Mouse (Mus musculus) stomach, embryonic 14.5 days (tissue): ENCODE measurements around the gene Ccdc170. TPM values are rescaled to one million over a fixed set of nuclear protein-coding genes. Genes with fewer than 3 reads are reported as not detected.

Source experiments
- ATAC-seq: fragments of 200-750 bp; cut with Nextera tagmentation; 2 replicates; pipeline ENCODE4 v1.8.0; 2017; ENCODE audit warnings: low read depth, moderate TSS enrichment; ENCODE audit not compliant: insufficient number of reproducible peaks, insufficient read depth, low FRiP score
- H3K27ac ChIP-seq: fragments of 300-500 bp; sonication (generic); 2 replicates; pipeline ENCODE4 v1.5.1; 2014; ENCODE audit warnings: mild to moderate bottlenecking, low read length, moderate library complexity, mixed read lengths
- H3K27me3 ChIP-seq: fragments of 300-500 bp; sonication (generic); 2 replicates; pipeline ENCODE4 v1.6.1; 2014; ENCODE audit warnings: low read length, control low read depth, mixed read lengths; ENCODE audit not compliant: control insufficient read depth, insufficient read depth
- H3K36me3 ChIP-seq: fragments of 300-500 bp; sonication (generic); 2 replicates; pipeline ENCODE4 v1.6.1; 2014; ENCODE audit warnings: mild to moderate bottlenecking, control low read depth, low read length, moderate library complexity, mixed read lengths; ENCODE audit not compliant: control insufficient read depth, insufficient read depth
- H3K4me1 ChIP-seq: fragments of 300-500 bp; sonication (generic); 2 replicates; pipeline ENCODE4 v1.6.1; 2014; ENCODE audit warnings: low read length, control low read depth, mixed read lengths; ENCODE audit not compliant: control insufficient read depth, insufficient read depth
- H3K4me2 ChIP-seq: fragments of 300-500 bp; sonication (generic); replicated peaks from 2 replicates; pipeline ENCODE4 v1.6.1; 2014; ENCODE audit warnings: low read depth, low read length, control low read depth
- H3K4me3 ChIP-seq: fragments of 300-500 bp; sonication (generic); 2 replicates; pipeline ENCODE4 v1.5.1; 2014; ENCODE audit warnings: low read depth, low read length, control low read depth
- H3K9ac ChIP-seq: fragments of 300-500 bp; sonication (generic); replicated peaks from 2 replicates; pipeline ENCODE4 v1.6.1; 2014; ENCODE audit warnings: low read depth, mild to moderate bottlenecking, control low read depth, low read length, moderate library complexity, mixed read lengths
- H3K9me3 ChIP-seq: fragments of 300-500 bp; sonication (generic); 2 replicates; pipeline ENCODE4 v1.6.1; 2016; ENCODE audit warnings: low read depth, low read length, control low read depth; ENCODE audit not compliant: control insufficient read depth
- WGBS: fragments of 180-500 bp; shearing (Covaris S2); extraction: QIAGEN DNeasy Blood & Tissue Kit; methylation state at CpG from one replicate; pipeline ENCODE4 v1.1.7; 2014; 5-methylcytosine and 5-hydroxymethylcytosine counted together
- polyA plus RNA-seq: library from polyadenylated mRNA; unstranded; fragments of >200 nt; fragmentation: Nextera tagmentation; extraction: Ambion mirVana; gene quantifications from 2 replicates; pipeline ENCODE4 v1.2.1, GENCODE M21; 2014

Ccdc170 gene
- polyA plus RNA-seq, 1 experiment from 2014 or later, result not detected

DNA sequence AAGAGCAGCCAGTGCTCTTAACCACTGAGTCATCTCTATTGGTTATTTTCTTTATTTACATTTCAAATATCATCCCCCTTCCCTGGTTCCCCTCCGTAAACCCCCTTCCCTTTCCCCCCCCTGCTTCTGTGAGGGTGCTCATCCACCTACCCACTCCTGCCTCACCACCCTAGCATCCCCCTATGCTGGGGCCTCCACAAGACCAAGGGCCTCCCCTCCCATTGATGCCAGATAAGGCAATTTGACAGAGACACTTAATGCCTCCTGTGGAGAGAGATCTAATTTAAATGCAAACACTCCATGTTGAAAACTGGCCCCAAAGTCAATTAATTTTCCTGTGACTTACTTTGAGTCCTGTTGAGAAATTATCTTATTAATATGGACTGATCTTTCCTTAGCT is 9.7 kb downstream of the Ccdc170 start:
- H3K4me2 ChIP-seq, result no peak overlapping the region
- 52% methylated on average over 1 of the region's 1 CpGs for WGBS
- ATAC-seq, result no peak

DNA sequence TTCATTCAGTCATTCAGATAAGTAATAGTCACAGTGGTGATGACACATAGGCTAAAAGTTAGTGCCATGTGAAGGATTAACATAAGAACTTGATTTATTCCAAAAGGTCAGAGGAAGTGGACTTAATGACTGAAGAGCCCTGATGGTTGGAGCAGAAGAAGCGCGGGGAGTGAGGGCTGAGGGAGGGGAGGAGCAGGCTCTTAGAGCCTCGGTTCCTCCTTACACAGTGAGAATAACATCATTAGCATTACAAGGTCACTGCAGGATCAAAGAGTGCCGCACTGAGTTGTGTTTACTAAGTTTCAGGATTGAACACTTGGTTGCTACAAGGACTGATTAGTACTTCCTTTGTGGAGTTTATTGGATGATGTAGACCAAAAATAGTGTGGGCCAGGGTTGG is 10.6 kb downstream of the Ccdc170 start:
- no peak overlapping the region for H3K4me3 ChIP-seq
- ATAC-seq, result no peak
- 20% methylated on average over 4 of the region's 4 CpGs for WGBS

More for the DNA sequence above, 9.7 kb downstream of the Ccdc170 start:
- H3K27ac ChIP-seq, result no peak overlapping the region
- no peaks in the 10 kb centered on the region for H3K27me3 ChIP-seq
- no peak overlapping the region for H3K4me3 ChIP-seq
- no peaks in the 10 kb centered on the region for H3K9me3 ChIP-seq
- no peak overlapping the region for H3K9ac ChIP-seq
- no peaks in the 10 kb centered on the region for H3K4me1 ChIP-seq
- no peaks in the 10 kb centered on the region for H3K36me3 ChIP-seq

DNA sequence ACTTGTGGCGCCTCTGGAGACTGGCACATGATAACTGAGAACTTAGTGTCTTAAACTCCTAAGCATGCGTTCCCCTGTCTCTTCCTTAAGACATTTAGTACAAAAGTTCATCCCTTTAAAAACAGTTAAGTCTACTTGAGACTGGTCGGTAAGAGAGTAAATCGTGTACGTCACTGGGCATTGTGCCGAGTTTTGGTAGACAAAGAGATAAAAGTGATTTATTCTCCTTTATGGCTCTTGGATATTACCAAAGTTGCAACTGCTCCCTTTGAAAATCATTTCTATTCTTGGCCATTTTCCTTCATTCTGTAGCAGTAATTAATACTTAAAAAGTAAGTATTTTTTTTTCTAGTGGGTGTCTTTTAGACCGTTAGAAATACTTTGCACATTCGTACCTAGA is 20.9 kb downstream of the Ccdc170 start:
- no peak for ATAC-seq
- H3K4me1 ChIP-seq, result no peaks in the 10 kb centered on the region
- 86% methylated on average over 8 of the region's 8 CpGs for WGBS
- no peak overlapping the region for H3K27ac ChIP-seq
- H3K9ac ChIP-seq, result no peak overlapping the region
- H3K4me3 ChIP-seq, result no peak overlapping the region
- no peaks in the 10 kb centered on the region for H3K27me3 ChIP-seq
- H3K36me3 ChIP-seq, result no peaks in the 10 kb centered on the region
- H3K4me2 ChIP-seq, result no peak overlapping the region
- H3K9me3 ChIP-seq, result no peaks in the 10 kb centered on the region

More for the DNA sequence above, 10.6 kb downstream of the Ccdc170 start:
- H3K36me3 ChIP-seq, result no peaks in the 10 kb centered on the region
- H3K9ac ChIP-seq, result no peak overlapping the region
- no peak overlapping the region for H3K4me2 ChIP-seq
- H3K9me3 ChIP-seq, result no peaks in the 10 kb centered on the region
- no peaks in the 10 kb centered on the region for H3K27me3 ChIP-seq
- no peaks in the 10 kb centered on the region for H3K4me1 ChIP-seq
- H3K27ac ChIP-seq, result no peak overlapping the region

DNA sequence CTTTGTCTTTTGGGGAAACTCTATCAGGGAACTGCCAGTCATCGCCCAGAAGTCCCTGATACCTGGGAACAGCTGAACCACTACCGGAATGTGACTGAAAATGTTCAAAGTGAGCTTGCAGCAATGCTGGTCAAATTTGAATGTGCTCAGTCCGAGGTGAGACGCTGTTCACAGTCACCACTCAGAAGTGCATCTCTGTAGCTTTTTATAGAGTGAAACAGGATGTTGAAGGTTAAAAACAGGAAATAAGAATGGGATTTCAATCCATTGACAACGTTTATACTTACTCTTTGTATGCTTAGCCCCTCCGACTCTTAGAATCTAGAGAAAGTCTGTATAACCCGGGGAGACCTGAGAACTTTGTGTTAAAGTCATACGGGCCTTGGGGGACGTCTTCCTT is 30.4 kb downstream of the Ccdc170 start:
- Histone ChIP-seq H3K27ac (no peak overlapping the region), H3K4me2 (no peak overlapping the region)

DNA sequence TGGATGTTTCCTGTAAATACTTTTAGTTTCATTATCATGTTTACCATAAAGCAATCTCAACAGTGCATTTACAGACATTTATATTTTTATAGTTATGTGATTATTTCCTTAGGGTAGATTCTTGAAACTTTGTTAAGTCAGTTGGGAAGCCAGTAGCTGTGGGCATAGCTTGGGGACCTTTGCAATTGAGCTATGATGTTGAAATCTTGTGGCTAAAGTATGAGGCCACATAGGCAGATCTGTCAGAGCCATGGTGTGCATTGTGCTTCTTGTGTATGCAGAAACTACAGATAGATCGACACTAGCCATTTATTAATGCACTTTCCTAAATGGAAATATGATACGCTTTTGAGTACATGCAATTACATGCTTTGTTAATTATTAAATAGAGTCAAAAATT is 35.3 kb downstream of the Ccdc170 start:
- no peak overlapping the region for H3K4me2 ChIP-seq
- H3K4me3 ChIP-seq, result no peak overlapping the region
- no peak overlapping the region for H3K27ac ChIP-seq
- H3K27me3 ChIP-seq, result no peaks in the 10 kb centered on the region
- no peaks in the 10 kb centered on the region for H3K4me1 ChIP-seq
- H3K9ac ChIP-seq, result no peak overlapping the region
- WGBS, result 86% methylated on average over 2 of the region's 2 CpGs
- H3K9me3 ChIP-seq, result no peaks in the 10 kb centered on the region
- ATAC-seq, result no peak
- H3K36me3 ChIP-seq, result no peaks in the 10 kb centered on the region

More for the DNA sequence above, 30.4 kb downstream of the Ccdc170 start:
- no peak for ATAC-seq
- 72% methylated on average over 9 of the region's 9 CpGs for WGBS
- Histone ChIP-seq H3K4me3 (no peak overlapping the region), H3K4me1 (no peaks in the 10 kb centered on the region), H3K27me3 (no peaks in the 10 kb centered on the region), H3K36me3 (no peaks in the 10 kb centered on the region), H3K9me3 (no peaks in the 10 kb centered on the region), H3K9ac (no peak overlapping the region)

DNA sequence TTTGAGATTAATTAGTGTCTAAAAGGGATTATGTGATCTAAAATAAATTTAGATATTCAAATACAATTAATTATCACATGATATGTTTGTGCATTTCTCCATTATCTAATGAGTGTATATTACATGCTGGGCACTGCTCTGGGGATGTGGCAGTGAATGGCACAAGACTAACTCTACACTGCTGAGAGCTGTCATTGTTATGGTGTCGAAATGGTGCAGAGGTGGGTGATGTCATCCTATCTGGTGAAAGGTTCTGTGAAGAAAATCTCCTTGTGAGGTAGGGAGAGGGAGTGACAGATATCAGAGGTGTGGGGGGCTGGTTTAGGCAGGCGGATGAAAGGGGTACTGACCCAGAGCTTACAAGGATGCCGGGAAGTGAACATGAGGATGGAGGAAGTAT is 37.3 kb downstream of the Ccdc170 start:
- Histone ChIP-seq H3K36me3 (no peaks in the 10 kb centered on the region), H3K27ac (no peak overlapping the region), H3K9me3 (no peaks in the 10 kb centered on the region), H3K4me3 (no peak overlapping the region), H3K4me2 (no peak overlapping the region), H3K9ac (no peak overlapping the region), H3K27me3 (no peaks in the 10 kb centered on the region), H3K4me1 (no peaks in the 10 kb centered on the region)
- no peak for ATAC-seq
- 82% methylated on average over 3 of the region's 3 CpGs for WGBS

DNA sequence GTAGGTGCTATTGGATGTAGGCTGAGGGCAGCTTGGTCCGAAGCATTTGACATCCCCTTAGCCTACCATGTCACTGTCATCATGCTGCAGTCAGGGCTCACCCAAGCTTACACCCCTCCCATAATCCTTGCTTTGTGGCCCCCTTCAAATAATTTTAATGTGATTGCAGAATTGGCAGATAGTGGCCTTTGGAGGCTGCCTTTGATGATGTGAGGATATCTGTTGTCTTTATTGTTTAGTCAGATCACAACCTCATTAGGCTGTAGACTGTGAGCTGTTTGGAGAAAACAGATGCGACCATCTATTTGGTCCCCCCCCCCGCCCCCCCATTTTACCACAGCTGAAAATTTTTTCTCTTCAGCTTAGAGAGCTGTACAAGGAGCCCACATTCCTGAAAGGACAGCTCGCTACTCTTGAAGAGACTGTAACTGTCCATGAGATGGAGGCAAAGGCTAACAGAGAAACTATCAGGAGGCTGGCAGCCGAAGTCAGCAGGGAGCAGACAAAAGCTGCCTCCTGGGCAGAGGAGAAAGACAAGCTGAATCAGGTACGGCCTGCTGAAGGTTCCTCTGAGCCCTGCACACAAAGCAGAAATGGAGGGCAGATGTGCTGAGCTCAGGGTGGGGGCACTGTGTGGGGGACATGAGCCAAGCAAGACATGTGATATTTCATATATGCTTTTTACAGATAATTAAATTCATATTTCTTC is 38.2 kb downstream of the Ccdc170 start:
- ATAC-seq, result no peak
- Histone ChIP-seq H3K36me3 (no peaks in the 10 kb centered on the region), H3K4me3 (no peak overlapping the region), H3K4me2 (no peak overlapping the region), H3K27ac (no peak overlapping the region), H3K27me3 (no peaks in the 10 kb centered on the region), H3K9ac (no peak overlapping the region), H3K4me1 (no peaks in the 10 kb centered on the region), H3K9me3 (no peaks in the 10 kb centered on the region)
- WGBS, result 56% methylated on average over 6 of the region's 6 CpGs

DNA sequence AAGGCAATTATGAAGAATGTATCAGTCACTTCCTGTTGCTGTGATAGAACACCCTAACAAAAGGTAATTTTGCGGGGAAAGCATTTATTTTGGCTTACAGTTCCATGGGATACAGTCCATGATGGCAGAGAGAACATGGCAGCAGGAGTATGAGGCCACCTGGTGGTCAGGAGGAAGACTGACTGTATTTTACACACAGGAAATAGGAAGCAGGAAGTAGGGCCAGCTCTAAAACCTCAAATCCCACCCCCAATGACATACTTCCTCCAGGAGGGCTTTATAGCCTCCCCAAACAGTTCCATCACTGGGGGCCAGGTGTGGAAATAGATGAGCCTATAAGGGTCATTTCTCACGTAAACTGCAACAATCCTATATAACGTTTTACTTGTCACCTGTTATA is 39.8 kb downstream of the Ccdc170 start:
- Histone ChIP-seq H3K27ac (no peak overlapping the region), H3K4me1 (no peaks in the 10 kb centered on the region), H3K9me3 (no peaks in the 10 kb centered on the region), H3K36me3 (no peaks in the 10 kb centered on the region), H3K4me3 (no peak overlapping the region), H3K9ac (no peak overlapping the region), H3K27me3 (no peaks in the 10 kb centered on the region), H3K4me2 (no peak overlapping the region)
- 95% methylated on average over 3 of the region's 3 CpGs for whole genome bisulfite sequencing
- ATAC-seq, result no peak

DNA sequence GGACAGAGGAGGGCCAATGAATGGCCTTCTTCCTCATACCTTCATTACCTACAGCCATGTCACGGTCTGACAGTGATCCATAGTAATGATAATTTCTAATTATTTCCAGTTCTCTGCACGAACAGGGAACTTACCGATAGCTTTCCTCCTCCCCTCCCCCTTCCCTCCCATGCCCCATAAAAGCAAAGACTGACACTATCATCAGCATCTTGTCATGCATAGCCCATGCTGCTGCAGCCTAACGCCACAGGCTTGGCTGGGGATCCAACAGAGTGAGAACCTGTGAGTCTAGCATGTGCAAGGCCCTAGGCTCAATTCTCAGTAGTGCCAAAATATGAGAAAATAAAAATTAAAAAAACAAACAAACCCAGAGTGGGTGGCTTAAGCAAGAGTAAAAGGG is 40.8 kb downstream of the Ccdc170 start:
- ATAC-seq, result no peak
- Histone ChIP-seq H3K27me3 (no peaks in the 10 kb centered on the region), H3K4me3 (no peak overlapping the region), H3K9ac (no peak overlapping the region), H3K4me1 (no peaks in the 10 kb centered on the region), H3K36me3 (no peaks in the 10 kb centered on the region), H3K27ac (no peak overlapping the region), H3K9me3 (no peaks in the 10 kb centered on the region), H3K4me2 (no peak overlapping the region)
- whole genome bisulfite sequencing, result 69% methylated on average over 4 of the region's 4 CpGs
